Mouse (Mus musculus): ENCODE results near the gene Uts2. TPM values are rescaled to one million over a fixed set of nuclear protein-coding genes. Genes with fewer than 3 reads are reported as not detected.

Uts2 gene
- polyA plus RNA-seq, 1 experiment = not detected

DNA sequence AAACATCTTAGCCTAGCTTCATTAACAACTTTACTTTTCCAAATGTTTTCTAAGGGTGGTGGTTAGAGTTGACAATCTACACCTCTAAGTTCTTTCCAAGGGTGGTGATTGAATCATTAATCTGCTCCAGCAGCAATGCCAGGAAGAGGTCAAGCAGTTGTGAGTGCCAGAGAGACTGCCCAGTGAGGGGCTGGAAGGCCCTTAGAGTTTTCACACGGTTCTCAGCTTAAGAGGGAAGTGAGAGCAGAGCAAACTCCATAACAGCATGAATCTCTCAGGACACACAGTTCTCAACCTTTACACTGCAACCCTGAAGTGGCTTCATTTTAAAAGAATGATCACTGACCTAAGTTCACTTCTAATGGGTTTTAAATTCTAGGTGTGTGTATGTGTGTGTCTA is 21.8 kb upstream of the Uts2 start:
- Histone ChIP-seq H3K79me3 (ENCODE audit: low read depth) (no peaks in the 10 kb centered on the region), H3ac (ENCODE audit: control insufficient read depth, insufficient read length, low read depth) (no peak overlapping the region), H3K4me3 (ENCODE audit: insufficient read depth, poor library complexity, severe bottlenecking) (no peak overlapping the region), H3K27me3 (ENCODE audit: control insufficient read depth, insufficient read depth, insufficient read length) (no peaks in the 10 kb centered on the region), H3K79me2 (ENCODE audit: control insufficient read depth, insufficient read depth) (no peaks in the 10 kb centered on the region), H3K36me3 (ENCODE audit: control insufficient read depth, insufficient read depth) (no peaks in the 10 kb centered on the region)
- TF ChIP-seq FOSL1 (IDR thresholded peaks at IDR 0.05; ENCODE audit: insufficient read depth, low read length, poor library complexity, severe bottlenecking) (no peak), MYOG (IDR thresholded peaks at IDR 0.05; ENCODE audit: control insufficient read depth, extremely low read depth, insufficient read length) (no peak), CTCF (IDR thresholded peaks at IDR 0.05; ENCODE audit: control insufficient read depth, insufficient read depth, insufficient read length) (no peak), USF1 (IDR thresholded peaks at IDR 0.05; ENCODE audit: low read depth) (no peak), CEBPB (IDR thresholded peaks at IDR 0.05; ENCODE audit: low read depth) (no peak), MYOD1 (IDR thresholded peaks at IDR 0.05; ENCODE audit: control insufficient read depth, insufficient read length, low read depth) (no peak), MAX (IDR thresholded peaks at IDR 0.05) (no peak)

DNA sequence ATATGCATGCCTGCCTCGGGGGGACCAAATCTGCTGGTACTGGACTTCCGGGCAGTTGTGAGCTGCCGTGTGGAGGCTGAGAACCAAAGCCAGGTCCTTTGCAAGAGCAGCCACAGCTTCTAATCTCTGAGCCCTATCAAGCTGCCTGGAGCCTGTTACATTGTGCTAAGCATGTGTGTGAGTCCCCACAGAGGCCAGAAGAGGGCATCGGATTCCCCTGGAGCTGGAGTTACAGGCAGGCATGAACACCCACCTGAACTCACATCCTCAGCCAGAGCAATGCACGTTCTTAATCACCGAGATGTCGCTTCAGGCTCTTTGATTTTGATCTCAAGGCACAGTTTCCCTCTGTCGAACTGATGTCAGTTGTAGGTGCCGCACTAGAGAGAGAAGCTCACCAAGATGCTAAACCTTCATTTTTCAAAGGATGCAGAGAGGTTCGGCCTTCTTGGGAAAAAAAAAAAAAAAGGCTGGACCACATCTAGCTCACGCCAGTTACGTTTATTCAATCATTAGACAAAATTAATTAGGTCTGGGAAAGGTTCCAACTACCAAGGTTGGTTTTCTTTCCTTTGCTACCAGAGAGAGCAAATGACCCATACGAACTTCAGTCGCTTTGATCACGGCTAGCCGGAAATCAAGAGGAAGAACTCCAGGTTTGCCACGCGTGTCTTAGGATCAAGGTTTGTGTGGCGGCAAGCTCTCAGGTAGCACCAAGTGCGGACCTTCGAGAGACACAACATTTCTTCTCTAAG is 18.6 kb upstream of the Uts2 start:
- TF ChIP-seq MAX (IDR thresholded peaks at IDR 0.05) (no peak), CTCF (IDR thresholded peaks at IDR 0.05; ENCODE audit: control insufficient read depth, insufficient read depth, insufficient read length) (no peak), MYOD1 (IDR thresholded peaks at IDR 0.05; ENCODE audit: control insufficient read depth, insufficient read length, low read depth) (no peak), CEBPB (IDR thresholded peaks at IDR 0.05; ENCODE audit: low read depth) (no peak), FOSL1 (IDR thresholded peaks at IDR 0.05; ENCODE audit: insufficient read depth, low read length, poor library complexity, severe bottlenecking) (no peak), USF1 (IDR thresholded peaks at IDR 0.05; ENCODE audit: low read depth) (no peak), MYOG (IDR thresholded peaks at IDR 0.05; ENCODE audit: control insufficient read depth, extremely low read depth, insufficient read length) (no peak)
- H3K36me3 ChIP-seq (ENCODE audit: control insufficient read depth, insufficient read depth) = no peaks in the 10 kb centered on the region
- H3K4me3 ChIP-seq (ENCODE audit: insufficient read depth, poor library complexity, severe bottlenecking) = no peak overlapping the region
- no peaks in the 10 kb centered on the region for H3K27me3 ChIP-seq (ENCODE audit: control insufficient read depth, insufficient read depth, insufficient read length)
- H3K79me2 ChIP-seq (ENCODE audit: control insufficient read depth, insufficient read depth) = no peaks in the 10 kb centered on the region
- no peak overlapping the region for H3ac ChIP-seq (ENCODE audit: control insufficient read depth, insufficient read length, low read depth)
- no peaks in the 10 kb centered on the region for H3K79me3 ChIP-seq (ENCODE audit: low read depth)

DNA sequence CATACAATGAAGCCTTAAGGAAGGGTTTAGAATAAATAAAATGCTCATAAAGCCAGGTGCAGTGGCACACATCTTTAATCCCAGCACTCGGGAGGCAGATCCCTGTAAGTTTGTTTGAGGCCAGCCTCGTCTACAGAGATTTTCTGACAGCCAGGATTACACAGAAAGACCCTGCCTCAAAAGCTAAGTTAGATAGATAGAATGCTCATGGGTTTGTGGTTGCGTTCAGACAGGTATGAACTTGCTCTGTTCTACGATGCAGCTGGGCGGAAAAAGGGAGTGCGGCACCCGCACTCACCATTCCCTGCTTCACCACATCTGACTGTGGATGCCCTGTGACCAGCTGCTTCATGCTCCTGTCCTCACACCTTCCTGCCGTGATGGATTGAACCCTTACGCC is 17.4 kb upstream of the Uts2 start:
- no peak for TF ChIP-seq USF1 (IDR thresholded peaks at IDR 0.05; ENCODE audit: low read depth)
- no peak for TF ChIP-seq MYOD1 (IDR thresholded peaks at IDR 0.05; ENCODE audit: control insufficient read depth, insufficient read length, low read depth)
- no peak for TF ChIP-seq FOSL1 (IDR thresholded peaks at IDR 0.05; ENCODE audit: insufficient read depth, low read length, poor library complexity, severe bottlenecking)
- TF ChIP-seq CTCF (IDR thresholded peaks at IDR 0.05; ENCODE audit: control insufficient read depth, insufficient read depth, insufficient read length) = no peak
- TF ChIP-seq MAX (IDR thresholded peaks at IDR 0.05) = no peak
- TF ChIP-seq CEBPB (IDR thresholded peaks at IDR 0.05; ENCODE audit: low read depth) = no peak
- no peak for TF ChIP-seq MYOG (IDR thresholded peaks at IDR 0.05; ENCODE audit: control insufficient read depth, extremely low read depth, insufficient read length)
- H3K36me3 ChIP-seq (ENCODE audit: control insufficient read depth, insufficient read depth) = no peaks in the 10 kb centered on the region
- no peaks in the 10 kb centered on the region for H3K79me2 ChIP-seq (ENCODE audit: control insufficient read depth, insufficient read depth)
- H3ac ChIP-seq (ENCODE audit: control insufficient read depth, insufficient read length, low read depth) = no peak overlapping the region
- H3K4me3 ChIP-seq (ENCODE audit: insufficient read depth, poor library complexity, severe bottlenecking) = no peak overlapping the region
- no peaks in the 10 kb centered on the region for H3K79me3 ChIP-seq (ENCODE audit: low read depth)
- no peaks in the 10 kb centered on the region for H3K27me3 ChIP-seq (ENCODE audit: control insufficient read depth, insufficient read depth, insufficient read length)

DNA sequence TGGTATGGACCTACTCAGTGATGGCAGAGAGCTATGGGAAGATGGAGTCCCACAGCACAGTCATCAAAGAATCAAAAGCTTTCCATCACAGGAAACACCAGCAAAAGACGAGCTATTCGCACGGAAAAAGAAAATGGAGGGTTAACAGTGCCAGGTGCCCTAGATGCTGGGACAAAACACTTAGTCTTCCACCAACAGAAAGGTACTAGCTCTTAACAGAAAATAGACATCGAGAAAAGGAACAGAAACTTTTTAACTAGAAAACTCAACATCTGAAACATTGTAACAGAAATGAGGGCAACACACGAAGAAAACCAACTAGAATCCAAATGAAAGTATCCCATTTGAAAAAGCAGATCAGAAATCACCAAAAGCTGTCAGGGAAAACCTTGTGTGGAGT is 16.7 kb upstream of the Uts2 start:
- TF ChIP-seq CEBPB (IDR thresholded peaks at IDR 0.05; ENCODE audit: low read depth) (no peak), FOSL1 (IDR thresholded peaks at IDR 0.05; ENCODE audit: insufficient read depth, low read length, poor library complexity, severe bottlenecking) (no peak), CTCF (IDR thresholded peaks at IDR 0.05; ENCODE audit: control insufficient read depth, insufficient read depth, insufficient read length) (no peak), MYOG (IDR thresholded peaks at IDR 0.05; ENCODE audit: control insufficient read depth, extremely low read depth, insufficient read length) (no peak), MAX (IDR thresholded peaks at IDR 0.05) (no peak), MYOD1 (IDR thresholded peaks at IDR 0.05; ENCODE audit: control insufficient read depth, insufficient read length, low read depth) (no peak), USF1 (IDR thresholded peaks at IDR 0.05; ENCODE audit: low read depth) (no peak)
- no peak overlapping the region for H3ac ChIP-seq (ENCODE audit: control insufficient read depth, insufficient read length, low read depth)
- H3K79me2 ChIP-seq (ENCODE audit: control insufficient read depth, insufficient read depth) = no peaks in the 10 kb centered on the region
- no peak overlapping the region for H3K4me3 ChIP-seq (ENCODE audit: insufficient read depth, poor library complexity, severe bottlenecking)
- no peaks in the 10 kb centered on the region for H3K27me3 ChIP-seq (ENCODE audit: control insufficient read depth, insufficient read depth, insufficient read length)
- no peaks in the 10 kb centered on the region for H3K79me3 ChIP-seq (ENCODE audit: low read depth)
- no peaks in the 10 kb centered on the region for H3K36me3 ChIP-seq (ENCODE audit: control insufficient read depth, insufficient read depth)

DNA sequence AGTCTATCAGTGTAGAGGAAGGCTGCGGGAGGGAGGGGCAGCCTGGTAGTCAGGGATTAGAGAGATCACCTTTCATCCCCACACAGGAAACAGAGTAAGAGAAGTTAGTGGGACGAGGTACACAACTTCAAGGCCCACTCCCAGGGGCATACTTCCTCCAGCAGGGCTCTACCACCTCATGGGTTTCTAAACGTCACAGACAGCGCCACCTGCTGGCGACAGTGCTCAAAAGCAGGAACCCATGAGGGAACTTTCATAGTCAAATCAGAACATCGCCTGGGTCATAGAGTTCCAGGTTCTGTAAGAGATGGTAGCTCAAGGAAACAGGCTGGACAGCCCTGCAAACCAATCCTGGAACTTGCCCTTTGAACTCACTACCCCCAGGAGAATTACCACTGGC is 6.7 kb upstream of the Uts2 start:
- Histone ChIP-seq H3K36me3 (ENCODE audit: control insufficient read depth, insufficient read depth) (no peaks in the 10 kb centered on the region), H3ac (ENCODE audit: control insufficient read depth, insufficient read length, low read depth) (no peak overlapping the region), H3K79me2 (ENCODE audit: control insufficient read depth, insufficient read depth) (no peaks in the 10 kb centered on the region), H3K79me3 (ENCODE audit: low read depth) (no peaks in the 10 kb centered on the region), H3K4me3 (ENCODE audit: insufficient read depth, poor library complexity, severe bottlenecking) (no peak overlapping the region), H3K27me3 (ENCODE audit: control insufficient read depth, insufficient read depth, insufficient read length) (no peaks in the 10 kb centered on the region)
- peak; percentile 21 for TF ChIP-seq CTCF (IDR thresholded peaks at IDR 0.05; ENCODE audit: control insufficient read depth, insufficient read depth, insufficient read length)
- TF ChIP-seq MAX (IDR thresholded peaks at IDR 0.05) = no peak

DNA sequence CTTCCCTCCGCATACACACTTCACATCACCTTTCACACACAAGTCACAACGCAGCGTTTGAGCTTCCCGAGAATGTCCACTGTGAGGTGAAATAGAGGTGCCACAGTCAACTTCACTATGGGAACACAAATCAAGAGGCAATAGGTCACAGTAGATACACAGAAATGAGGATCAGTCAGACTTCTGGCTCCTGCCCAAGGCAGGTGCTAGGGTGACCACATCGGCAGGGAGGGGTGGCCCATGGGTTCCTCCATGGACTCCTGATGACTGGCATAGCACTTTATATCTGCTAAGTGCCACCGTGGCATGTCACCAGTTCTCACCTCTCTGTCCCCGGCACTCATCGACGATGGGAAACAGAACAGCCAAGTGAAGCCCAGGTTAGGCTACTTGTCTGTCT is 1.7 kb downstream of the Uts2 start:
- Histone ChIP-seq H3K4me3 (ENCODE audit: insufficient read depth, poor library complexity, severe bottlenecking) (no peak overlapping the region), H3K79me3 (ENCODE audit: low read depth) (no peaks in the 10 kb centered on the region)

More for the DNA sequence above, 1.7 kb downstream of the Uts2 start:
- H3K36me3 ChIP-seq (ENCODE audit: control insufficient read depth, insufficient read depth) = no peaks in the 10 kb centered on the region
- H3K79me2 ChIP-seq (ENCODE audit: control insufficient read depth, insufficient read depth) = no peaks in the 10 kb centered on the region
- no peaks in the 10 kb centered on the region for H3K27me3 ChIP-seq (ENCODE audit: control insufficient read depth, insufficient read depth, insufficient read length)
- H3ac ChIP-seq (ENCODE audit: control insufficient read depth, insufficient read length, low read depth) = no peak overlapping the region
- no peak for TF ChIP-seq FOSL1 (IDR thresholded peaks at IDR 0.05; ENCODE audit: insufficient read depth, low read length, poor library complexity, severe bottlenecking)
- TF ChIP-seq CEBPB (IDR thresholded peaks at IDR 0.05; ENCODE audit: low read depth) = no peak
- TF ChIP-seq MYOG (IDR thresholded peaks at IDR 0.05; ENCODE audit: control insufficient read depth, extremely low read depth, insufficient read length) = no peak
- no peak for TF ChIP-seq MAX (IDR thresholded peaks at IDR 0.05)
- no peak for TF ChIP-seq CTCF (IDR thresholded peaks at IDR 0.05; ENCODE audit: control insufficient read depth, insufficient read depth, insufficient read length)
- TF ChIP-seq MYOD1 (IDR thresholded peaks at IDR 0.05; ENCODE audit: control insufficient read depth, insufficient read length, low read depth) = no peak
- no peak for TF ChIP-seq USF1 (IDR thresholded peaks at IDR 0.05; ENCODE audit: low read depth)
